Mouse (Mus musculus) heart, adult 2 months (tissue): Measurements from ENCODE around the gene Cul7.

Experiments
- CTCF ChIP-seq: fragments of 200-600 bp; IDR thresholded peaks from 2 replicates; pipeline ENCODE4 v1.8.1; 2022; ENCODE audit warnings: antibody characterized with exemption, mild to moderate bottlenecking, moderate library complexity
- POLR2A ChIP-seq: fragments of 200-500 bp; IDR thresholded peaks from 2 replicates; pipeline ENCODE4 v1.6.1; 2011; ENCODE audit warnings: mild to moderate bottlenecking, low read depth, low read length, control low read depth; ENCODE audit not compliant: insufficient read depth

DNA sequence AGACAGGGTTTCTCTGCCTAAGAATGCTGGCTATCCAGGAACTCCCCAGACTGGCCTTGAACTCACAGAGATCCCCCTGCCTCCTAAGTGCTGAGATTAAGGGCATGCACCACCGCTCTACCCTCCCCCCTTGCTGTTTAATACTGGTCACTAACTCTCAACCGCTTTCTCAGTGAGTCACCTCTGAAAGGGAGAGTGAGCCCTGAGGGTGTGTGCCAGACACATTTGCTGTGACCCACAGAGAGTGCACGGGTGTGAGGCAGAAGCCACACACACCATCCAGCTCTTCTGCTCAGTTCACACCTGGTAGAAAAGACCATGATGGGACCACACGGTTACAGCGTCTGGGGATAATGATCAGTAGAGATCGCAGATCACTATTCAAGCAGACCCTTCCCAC lies 48.4 kb downstream of the Cul7 start:
- TF ChIP-seq POLR2A, result no peak
- no peak for TF ChIP-seq CTCF
